Mouse (Mus musculus) kidney, embryonic 16.5 days (tissue): ENCODE data around the gene Dpep2nb. TPM values are rescaled to one million over a fixed set of nuclear protein-coding genes. Genes with fewer than 3 reads are reported as not detected.

ENCODE experiments used
- ATAC-seq: fragments of 200-750 bp; cut with Nextera tagmentation; 2 replicates; pipeline ENCODE4 v1.8.0; 2017; ENCODE audit warnings: moderate TSS enrichment; ENCODE audit not compliant: low FRiP score, low TSS enrichment
- H3K27ac ChIP-seq: fragments of 300-500 bp; sonication (generic); 2 replicates; pipeline ENCODE4 v1.5.1; 2014; ENCODE audit warnings: low read length
- H3K27me3 ChIP-seq: fragments of 300-500 bp; sonication (generic); 2 replicates; pipeline ENCODE4 v1.6.1; 2014; ENCODE audit warnings: low read length, control low read depth, mixed read lengths; ENCODE audit not compliant: insufficient read depth
- H3K36me3 ChIP-seq: fragments of 300-500 bp; sonication (generic); 2 replicates; pipeline ENCODE4 v1.6.1; 2014; ENCODE audit warnings: low read length, control low read depth, mixed read lengths; ENCODE audit not compliant: insufficient read depth
- H3K4me1 ChIP-seq: fragments of 300-500 bp; sonication (generic); 2 replicates; pipeline ENCODE4 v1.6.1; 2014; ENCODE audit warnings: low read length, control low read depth, mixed read lengths; ENCODE audit not compliant: insufficient read depth
- H3K4me2 ChIP-seq: fragments of 300-500 bp; sonication (generic); replicated peaks from 2 replicates; pipeline ENCODE4 v1.6.1; 2014; ENCODE audit warnings: low read depth, low read length
- H3K4me3 ChIP-seq: fragments of 300-500 bp; sonication (generic); 2 replicates; pipeline ENCODE4 v1.5.1; 2014; ENCODE audit warnings: mild to moderate bottlenecking, low read length
- H3K9ac ChIP-seq: fragments of 300-500 bp; sonication (generic); replicated peaks from 2 replicates; pipeline ENCODE4 v1.6.1; 2014; ENCODE audit warnings: low read length
- H3K9me3 ChIP-seq: fragments of 300-500 bp; sonication (generic); 2 replicates; pipeline ENCODE4 v1.6.1; 2016; ENCODE audit warnings: low read length, control low read depth
- WGBS: fragments of 180-500 bp; shearing (Covaris S2); extraction: QIAGEN DNeasy Blood & Tissue Kit; methylation state at CpG from one replicate; pipeline ENCODE4 v1.1.7; 2014; 5-methylcytosine and 5-hydroxymethylcytosine counted together
- microRNA-seq: library from miRNA; unstranded; fragments of <30 nt; microRNA quantifications from one replicate; pipeline ENCODE4, GENCODE M21; 2016
- polyA plus RNA-seq: library from polyadenylated mRNA; unstranded; fragments of >200 nt; fragmentation: Nextera tagmentation; extraction: Ambion mirVana; gene quantifications from 2 replicates; pipeline ENCODE4 v1.2.1, GENCODE M21; 2015

Gene Dpep2nb
- polyA plus RNA-seq, 1 experiment from 2014 or later: not detected

DNA sequence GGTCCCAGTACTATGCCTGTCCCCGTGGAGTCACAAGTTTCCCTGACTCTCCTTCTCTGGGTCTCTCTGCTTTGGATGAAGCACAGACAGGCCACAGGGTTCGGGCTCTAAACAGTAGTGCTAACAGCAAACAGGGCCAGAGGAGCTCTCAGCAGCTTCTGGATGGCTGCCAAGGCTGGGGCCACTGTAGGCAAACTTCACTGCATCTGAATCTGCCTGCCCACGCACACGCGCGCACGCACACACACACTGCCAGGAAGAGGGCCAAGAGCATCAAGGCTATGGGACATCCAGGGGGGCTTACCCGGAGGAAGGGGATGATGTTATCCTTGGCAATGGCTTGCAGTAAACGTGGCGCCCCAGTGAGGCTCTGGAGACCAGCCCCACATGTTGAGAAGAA lies 56.4 kb downstream of the Dpep2nb start:
- Histone ChIP-seq H3K4me2 (no peak overlapping the region), H3K27ac (no peak overlapping the region), H3K4me1 (peaks cover 12% of the 10 kb centered on the region), H3K9me3 (no peaks in the 10 kb centered on the region), H3K36me3 (peaks cover 49% of the 10 kb centered on the region), H3K27me3 (no peaks in the 10 kb centered on the region), H3K9ac (no peak overlapping the region), H3K4me3 (no peak overlapping the region)
- WGBS: 47% methylated on average over 10 of the region's 10 CpGs
- no peak; the same call in 1 of the 2 replicates for ATAC-seq

Small RNA genes within 50 kb of the gene (microRNA-seq; reads per million reads assigned to microRNA genes)
- not detected for gene Mir7074

Other genes with a start within 250 kb of the Dpep2nb start
- 24.9 and 25.7 TPM in 2 replicates for gene Gfod2, start 247.3 kb downstream of the Dpep2nb start, polyA plus RNA-seq
- 10.7 and 13.3 TPM in 2 replicates for gene Ranbp10, start 178.6 kb downstream of the Dpep2nb start, polyA plus RNA-seq
- gene Tsnaxip1, start 178.2 kb downstream of the Dpep2nb start, polyA plus RNA-seq: 0.21 and 0.24 TPM in 2 replicates
- gene Cenpt, start 152.7 kb downstream of the Dpep2nb start, polyA plus RNA-seq: 44.7 and 46.3 TPM in 2 replicates
- gene Thap11, start 150.8 kb downstream of the Dpep2nb start, polyA plus RNA-seq: 65.2 and 66.1 TPM in 2 replicates
- 186 and 242 TPM in 2 replicates for gene Nutf2, start 145.4 kb downstream of the Dpep2nb start, polyA plus RNA-seq
- gene Edc4, start 125.1 kb downstream of the Dpep2nb start, polyA plus RNA-seq: 58.8 and 61.1 TPM in 2 replicates
- 0.53 and 0.85 TPM in 2 replicates for gene Nrn1l, start 112.4 kb downstream of the Dpep2nb start, polyA plus RNA-seq
- 44.3 and 46.7 TPM in 2 replicates for gene Pskh1, start 105.5 kb downstream of the Dpep2nb start, polyA plus RNA-seq
- 0.82 and 1.8 TPM in 2 replicates for gene Ctrl, start 72.1 kb downstream of the Dpep2nb start, polyA plus RNA-seq
- gene Psmb10, start 67.5 kb downstream of the Dpep2nb start, polyA plus RNA-seq: 33.3 and 46.5 TPM in 2 replicates
- 1.3 and 1.8 TPM in 2 replicates for gene Lcat, start 62.6 kb downstream of the Dpep2nb start, polyA plus RNA-seq
- 36.1 and 36.2 TPM in 2 replicates for gene Slc12a4, start 39.9 kb downstream of the Dpep2nb start, polyA plus RNA-seq
- not detected in 2 replicates for gene Dpep3, start 26.5 kb downstream of the Dpep2nb start, polyA plus RNA-seq
- 19.7 and 24.6 TPM in 2 replicates for gene Dus2, start 14.6 kb downstream of the Dpep2nb start, polyA plus RNA-seq
- gene Ddx28, start 5.9 kb upstream of the Dpep2nb start, polyA plus RNA-seq: 19.8 and 21.2 TPM in 2 replicates
- gene Nfatc3, start 52.9 kb upstream of the Dpep2nb start, polyA plus RNA-seq: 5.7 and 6.7 TPM in 2 replicates
- 24.3 and 28.5 TPM in 2 replicates for gene Esrp2, start 131.0 kb upstream of the Dpep2nb start, polyA plus RNA-seq
- gene Pla2g15, start 144.4 kb upstream of the Dpep2nb start, polyA plus RNA-seq: 14.9 and 15.6 TPM in 2 replicates
- gene Slc7a6, start 162.9 kb upstream of the Dpep2nb start, polyA plus RNA-seq: 49.9 and 52.4 TPM in 2 replicates
- 32.2 and 32.4 TPM in 2 replicates for gene Slc7a6os, start 205.0 kb upstream of the Dpep2nb start, polyA plus RNA-seq
- gene Prmt7, start 205.0 kb upstream of the Dpep2nb start, polyA plus RNA-seq: 54.8 and 55.3 TPM in 2 replicates